Mouse (Mus musculus): ENCODE results near the gene Rpl3.

Rpl3 gene

DNA sequence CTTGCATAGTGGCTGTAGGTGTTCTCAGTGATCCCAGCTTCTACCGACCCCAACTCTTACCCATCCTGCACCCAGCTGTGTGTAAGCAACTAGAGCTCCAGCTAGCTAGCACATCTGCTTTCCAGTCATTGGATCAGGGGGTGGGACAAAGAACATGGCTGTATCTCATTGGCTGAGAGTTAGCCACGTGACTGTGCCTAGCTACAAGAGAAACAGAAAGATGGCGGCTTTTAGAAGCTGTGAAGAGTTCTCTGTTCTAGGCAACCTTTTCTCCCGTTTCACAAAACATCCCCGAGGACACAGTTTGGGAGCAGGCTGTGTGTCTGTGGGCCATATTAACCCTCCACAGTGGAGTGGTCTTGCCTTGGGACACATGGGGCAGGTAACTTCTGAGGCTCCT is 23.6 kb upstream of the Rpl3 start:
- DNase-seq (ENCODE audit: extremely low read depth, low read depth), result no peak

- no peak for DNase-seq (ENCODE audit: extremely low read depth, low read depth)
These were observed 22.7 kb upstream of the Rpl3 start for GRCm38 (mm10) chr15:80114414-80114813.

DNA sequence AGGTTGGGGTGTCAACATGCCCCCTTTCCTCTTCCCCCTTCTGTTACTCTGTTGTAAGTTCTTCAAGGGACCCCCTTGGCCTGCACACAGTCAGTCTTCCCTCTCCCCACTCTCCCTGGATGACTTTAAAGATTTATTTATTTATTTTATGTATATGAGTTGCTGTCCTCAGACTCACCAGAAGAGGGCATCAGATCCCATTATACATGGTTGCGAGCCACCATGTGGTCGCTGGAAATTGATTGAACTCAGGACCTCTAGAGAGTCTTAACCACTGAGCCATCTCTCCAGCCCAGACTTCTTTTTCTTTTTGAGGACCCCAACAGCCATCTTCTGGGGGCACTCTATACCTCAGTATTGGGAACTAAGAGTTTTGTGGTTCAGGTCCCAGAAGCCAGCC is 20.8 kb upstream of the Rpl3 start:
- no peak for DNase-seq (ENCODE audit: extremely low read depth, low read depth)

GRCm38 (mm10) chr15:80111436-80111835 is 19.8 kb upstream of the Rpl3 start:
- DNase-seq (ENCODE audit: extremely low read depth, low read depth), result no peak

DNA sequence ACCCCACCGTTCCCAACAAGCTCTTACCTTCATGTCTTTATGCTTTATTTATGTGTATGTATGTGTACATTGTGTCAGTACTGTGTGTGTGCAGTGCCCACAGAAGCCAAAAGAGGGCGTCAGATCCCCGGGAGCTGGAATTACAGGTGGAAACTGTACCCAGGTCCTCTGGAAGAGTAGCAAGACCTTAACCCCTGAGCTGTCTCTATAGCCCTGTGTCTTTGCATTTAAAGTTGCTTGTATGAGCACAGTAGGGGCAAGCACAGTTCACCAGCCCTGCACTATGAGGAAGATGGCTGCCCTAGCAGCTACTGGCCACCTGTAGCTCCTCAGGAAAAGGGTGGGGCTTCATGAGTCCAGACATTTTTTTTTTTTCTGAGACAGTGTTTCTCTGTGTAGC is 15.9 kb upstream of the Rpl3 start:
- no peak for DNase-seq (ENCODE audit: extremely low read depth, low read depth)

- DNase-seq (ENCODE audit: extremely low read depth, low read depth), result no peak
These were observed 15.5 kb upstream of the Rpl3 start for GRCm38 (mm10) chr15:80107143-80107542.

DNA sequence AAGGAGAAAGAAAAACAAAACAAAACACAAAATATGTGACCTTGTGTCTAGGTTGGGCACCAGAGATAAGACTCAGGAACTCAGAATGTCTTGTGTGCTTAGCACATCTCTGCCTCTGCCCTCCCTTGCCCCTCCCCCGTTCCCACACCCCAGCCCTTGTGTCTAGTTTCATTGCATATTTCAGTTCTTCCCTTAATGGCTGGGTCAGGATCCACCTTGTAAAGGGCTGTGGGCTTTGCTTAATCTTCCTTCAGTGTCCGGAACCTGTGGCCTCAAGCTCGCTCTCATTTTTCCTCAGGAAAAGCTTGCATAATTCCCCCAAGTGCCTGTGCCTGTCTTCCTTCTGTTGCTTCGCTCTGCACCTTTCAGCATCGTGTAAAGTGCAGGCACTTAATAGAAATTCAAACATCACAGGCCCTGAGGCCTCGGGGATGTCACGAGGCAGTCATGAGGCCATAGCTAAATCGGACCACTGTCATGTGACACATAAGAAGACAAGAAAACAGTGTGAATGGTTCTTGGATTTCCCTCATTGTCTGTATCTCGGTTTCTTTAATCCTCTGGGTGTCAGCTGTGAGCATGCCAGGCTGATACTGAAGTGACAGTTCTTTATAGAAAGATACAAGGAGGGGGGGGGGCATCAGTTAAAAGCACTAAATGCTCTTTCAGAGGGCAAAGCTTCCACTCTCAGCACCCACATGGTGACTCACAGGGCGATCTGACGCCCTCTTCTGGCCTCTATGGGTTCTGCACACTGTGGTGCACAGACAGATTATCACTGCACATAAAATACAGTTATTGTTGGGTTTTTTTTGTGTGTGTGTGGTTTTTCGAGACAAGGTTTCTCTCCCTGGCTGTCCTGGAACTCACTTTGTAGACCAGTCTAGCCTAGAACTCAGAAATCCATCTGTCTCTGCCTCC is 14.1 kb upstream of the Rpl3 start:
- DNase-seq (ENCODE audit: extremely low read depth, low read depth), result no peak

DNA sequence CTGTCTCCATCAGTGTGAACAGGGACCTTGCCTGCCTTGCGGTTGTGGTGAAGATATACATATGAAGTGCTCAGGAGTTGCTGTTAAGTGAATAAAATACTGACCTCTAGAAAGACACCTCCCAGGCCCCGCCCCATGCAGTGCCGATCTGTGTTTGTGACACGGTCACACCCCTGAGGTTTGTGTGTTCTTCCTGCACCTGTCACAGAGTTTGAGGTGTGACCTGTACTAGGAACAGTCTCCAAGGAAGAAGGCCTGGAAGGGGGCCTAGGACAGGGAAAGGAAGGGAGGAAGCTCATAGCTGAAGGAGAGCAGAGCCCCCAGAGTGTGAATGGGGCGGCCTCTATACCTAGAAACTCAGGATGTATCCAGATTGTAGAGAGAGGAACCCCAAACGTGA is 10.8 kb upstream of the Rpl3 start:
- DNase-seq (ENCODE audit: extremely low read depth, low read depth), result no peak

DNA sequence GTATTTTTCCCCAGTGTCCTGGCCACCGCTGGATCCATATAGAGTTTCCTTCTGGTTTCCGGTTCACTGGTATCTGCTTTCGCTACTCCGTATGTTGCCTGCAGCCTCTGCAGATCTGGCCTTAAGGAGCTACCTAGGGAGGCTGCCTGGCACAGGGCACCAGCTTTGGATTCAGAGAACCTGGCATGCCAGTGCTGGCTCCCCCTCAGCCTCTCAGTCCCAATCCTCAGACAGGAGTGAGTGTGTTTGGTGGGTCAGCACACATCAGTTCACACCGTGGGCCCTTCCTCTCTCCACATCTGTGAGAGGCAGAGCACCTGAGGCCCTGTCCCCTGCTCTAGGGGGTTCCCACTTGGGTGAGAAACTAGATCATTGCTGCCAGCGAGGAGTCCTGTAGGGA is 9.8 kb upstream of the Rpl3 start:
- no peak for DNase-seq (ENCODE audit: extremely low read depth, low read depth)

- no peak for DNase-seq (ENCODE audit: extremely low read depth, low read depth)
These were observed 9.2 kb upstream of the Rpl3 start for GRCm38 (mm10) chr15:80100871-80101270.

DNA sequence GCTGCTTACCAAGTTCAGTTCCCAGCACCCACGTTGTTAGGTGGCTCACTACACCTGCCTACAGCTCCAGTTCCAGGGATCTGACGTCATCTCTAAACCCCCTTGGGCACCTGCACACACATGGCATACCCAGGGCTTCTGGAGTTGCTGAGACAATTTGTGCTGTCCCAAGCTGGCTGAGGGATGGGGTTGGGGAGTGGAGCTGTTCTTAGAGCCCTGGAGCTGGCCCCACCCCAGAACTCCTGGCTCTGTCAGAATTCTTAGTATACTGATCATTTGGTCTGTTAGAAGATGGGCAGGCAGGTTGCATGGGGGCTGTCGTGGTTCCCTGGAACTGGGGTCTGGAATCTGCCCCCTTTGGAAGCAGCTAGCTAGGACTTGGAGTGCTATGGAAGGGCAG is 8.5 kb upstream of the Rpl3 start:
- DNase-seq (ENCODE audit: extremely low read depth, low read depth), result no peak

DNA sequence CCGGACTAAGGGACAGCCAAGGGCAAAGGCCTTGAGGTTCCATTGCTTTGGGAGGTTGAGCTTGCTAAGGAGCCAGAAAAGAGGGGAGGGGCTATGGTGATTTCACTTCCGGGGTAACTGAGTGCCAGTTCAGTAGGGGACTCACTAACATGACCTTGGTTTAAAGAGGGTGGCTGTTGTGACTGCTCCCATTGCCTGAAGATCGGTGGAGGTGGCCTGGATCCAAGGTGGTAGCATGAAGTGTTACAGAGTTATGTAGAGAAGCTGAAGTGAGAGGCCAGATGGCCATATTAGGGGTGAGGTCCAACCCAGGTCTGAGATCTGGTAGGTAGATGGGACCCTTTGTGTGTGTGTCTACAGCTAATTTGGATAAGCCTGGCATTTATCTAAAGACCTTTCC is 7.8 kb upstream of the Rpl3 start:
- no peak for DNase-seq (ENCODE audit: extremely low read depth, low read depth)

DNA sequence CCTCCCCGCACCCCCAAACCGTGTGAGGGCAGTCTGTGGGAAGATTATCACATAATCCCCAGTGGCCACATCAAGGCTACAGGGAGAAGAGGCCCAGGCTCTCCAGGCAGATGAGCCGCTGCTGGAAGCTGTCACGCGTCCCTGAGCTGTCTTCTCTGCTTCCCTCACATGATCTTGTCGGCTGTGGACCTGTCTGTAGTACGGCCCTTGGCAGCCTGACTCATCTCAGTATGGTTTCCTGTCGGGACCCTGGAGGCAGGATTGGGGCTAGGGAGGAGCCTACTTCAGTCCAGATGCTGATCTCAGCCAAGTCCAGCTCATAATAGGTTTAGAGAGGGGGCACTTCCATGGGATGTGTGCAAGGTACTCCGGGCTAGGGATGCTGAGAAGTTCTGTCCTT is 7.1 kb upstream of the Rpl3 start:
- DNase-seq (ENCODE audit: extremely low read depth, low read depth), result no peak

DNA sequence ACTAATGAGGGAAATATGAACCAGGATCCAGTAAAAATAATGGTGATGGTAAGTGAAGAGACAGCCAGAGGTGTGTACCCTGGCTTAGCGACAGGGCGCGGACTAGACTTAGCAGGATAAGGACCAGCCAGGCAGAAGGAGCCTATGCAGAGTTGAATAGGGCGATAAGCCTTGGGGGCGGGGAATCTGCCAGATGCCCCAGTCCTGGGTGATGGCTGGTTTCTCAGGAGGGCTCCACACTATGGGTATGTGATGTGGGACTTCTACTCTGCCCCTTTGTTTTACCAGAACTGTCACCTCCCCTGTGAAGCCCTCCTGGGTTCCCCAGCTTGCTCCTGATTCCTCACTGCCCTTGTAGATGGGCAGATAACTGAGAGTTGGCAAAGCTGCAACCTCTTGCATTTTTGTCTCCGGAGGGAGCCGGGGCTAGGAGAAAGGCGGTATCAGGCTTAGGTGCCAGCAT is 6.4 kb upstream of the Rpl3 start:
- DNase-seq (ENCODE audit: extremely low read depth, low read depth), result no peak

DNA sequence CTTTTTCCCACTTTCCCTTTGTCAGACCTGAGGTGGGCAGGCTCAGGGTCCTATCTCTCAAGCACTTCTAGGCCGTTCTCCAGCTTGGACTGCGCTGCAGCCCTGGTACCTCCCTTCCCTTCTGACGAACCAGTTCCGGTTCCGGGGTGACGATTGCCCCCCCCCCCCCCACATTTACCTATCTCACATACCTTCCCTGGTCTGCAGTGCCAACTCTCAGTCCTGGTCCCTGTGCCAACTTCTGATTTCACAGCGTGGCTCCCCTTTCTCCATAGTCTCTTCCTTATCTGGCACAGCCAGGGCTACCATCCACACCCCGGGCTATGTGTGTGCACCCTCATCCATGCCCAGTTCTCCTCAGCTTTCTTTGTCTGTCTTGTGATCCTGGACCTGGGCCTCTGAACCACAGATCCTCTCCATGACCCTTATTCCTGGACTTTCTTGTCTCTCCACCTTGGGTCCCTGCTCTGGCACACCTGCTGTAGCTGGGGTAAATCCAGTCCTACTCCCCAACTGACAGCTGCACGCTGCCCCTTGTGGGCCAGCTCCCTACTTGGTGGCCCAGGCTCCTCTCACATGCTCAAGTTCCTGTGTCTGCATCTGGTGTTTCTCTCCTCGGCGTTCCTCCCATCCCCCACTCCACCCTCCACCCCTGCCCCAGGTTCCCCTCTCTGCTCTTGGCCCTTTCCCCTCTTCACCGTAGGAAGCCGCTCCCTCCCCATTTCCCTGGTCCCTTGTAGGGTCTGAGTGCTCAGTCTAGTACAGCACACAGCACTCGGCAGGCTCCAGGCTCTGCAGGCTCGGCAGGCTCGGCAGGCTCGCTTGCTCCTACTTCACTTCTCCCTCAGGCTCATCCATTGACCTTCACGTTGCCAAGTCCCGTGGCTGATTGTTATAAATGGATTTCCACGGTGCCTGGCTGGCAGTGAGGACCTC is 5.5 kb upstream of the Rpl3 start:
- no peak for DNase-seq (ENCODE audit: extremely low read depth, low read depth)

- no peak for DNase-seq (ENCODE audit: extremely low read depth, low read depth)
These were observed 4.7 kb upstream of the Rpl3 start for GRCm38 (mm10) chr15:80096406-80096805.

GRCm38 (mm10) chr15:80095596-80095995 is 3.9 kb upstream of the Rpl3 start:
- DNase-seq (ENCODE audit: extremely low read depth, low read depth), result no peak

DNA sequence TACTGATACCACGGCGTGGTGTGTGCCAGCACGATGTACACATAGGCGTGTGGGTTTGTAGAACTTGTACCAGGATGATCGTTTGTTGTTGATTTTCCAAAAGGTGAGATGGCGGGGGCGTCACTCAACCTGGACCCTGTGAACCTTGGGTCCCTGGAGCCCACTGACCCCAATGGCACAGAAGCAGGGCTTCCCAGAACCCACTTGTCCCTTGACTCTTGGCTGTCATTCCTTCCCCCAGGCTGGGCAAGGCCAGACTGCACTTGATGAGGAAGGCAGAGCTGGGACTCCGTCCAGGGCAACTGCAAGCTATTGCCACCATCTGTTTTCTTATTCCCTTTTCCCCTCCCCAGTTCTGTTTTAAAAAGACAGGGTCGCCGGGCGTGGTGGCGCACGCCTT is 2.5 kb upstream of the Rpl3 start:
- no peak for DNase-seq (ENCODE audit: extremely low read depth, low read depth)

- no peak for DNase-seq (ENCODE audit: extremely low read depth, low read depth)
These were observed 931 bp upstream of the Rpl3 start for GRCm38 (mm10) chr15:80092599-80092998.

- DNase-seq (ENCODE audit: extremely low read depth, low read depth), result no peak
These were observed 373 bp upstream of the Rpl3 start for GRCm38 (mm10) chr15:80092041-80092441.

DNA sequence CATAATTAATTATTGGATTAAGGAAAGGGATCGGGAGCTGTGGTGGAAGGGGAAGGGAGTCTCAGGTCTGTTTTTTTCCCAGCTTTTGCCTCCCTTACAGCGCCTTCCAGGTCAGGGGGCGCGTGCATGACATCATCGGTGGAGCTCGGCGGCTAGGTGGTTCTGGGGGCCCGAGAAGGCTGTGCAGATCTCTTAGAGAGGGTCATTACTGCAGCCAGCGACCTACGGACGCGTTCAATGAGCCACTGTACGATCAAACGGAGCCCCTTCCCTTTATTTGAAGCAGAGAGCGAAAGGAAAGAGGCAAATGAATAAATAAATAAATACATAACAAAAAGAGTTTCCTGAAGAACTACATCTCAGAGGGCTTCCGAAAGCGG is 937 bp downstream of the Rpl3 start:
- no peak for DNase-seq (ENCODE audit: extremely low read depth, low read depth)

DNA sequence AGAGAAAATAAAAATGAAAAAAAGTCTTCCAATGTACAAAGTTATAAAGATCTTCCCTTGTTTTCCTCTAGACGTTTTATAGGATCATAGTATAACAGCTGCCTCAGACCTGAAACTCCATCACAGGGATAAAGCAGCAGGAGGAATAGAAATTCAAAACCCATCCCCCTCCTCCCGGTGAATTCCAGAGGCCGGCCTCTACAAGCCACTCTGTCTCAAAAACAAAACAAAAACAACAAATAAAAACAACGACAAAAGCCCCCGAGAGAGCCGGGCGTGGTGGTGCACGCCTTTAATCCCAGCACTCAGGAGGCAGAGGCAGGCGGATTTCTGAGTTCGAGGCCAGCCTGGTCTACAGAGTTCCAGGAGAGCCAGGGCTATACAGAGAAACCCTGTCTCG is 1.5 kb downstream of the Rpl3 start:
- DNase-seq (ENCODE audit: extremely low read depth, low read depth), result no peak

Measured in MEL-GATA-1-ER (cell line).